Mouse (Mus musculus) liver, postnatal 0 days (tissue): Measurements from ENCODE around the gene Cald1.

ENCODE experiments used
- CTCF ChIP-seq: sonication (generic); IDR thresholded peaks from 2 replicates; pipeline ENCODE4 v1.5.1; 2016; ENCODE audit warnings: antibody characterized with exemption, low read depth
- EP300 ChIP-seq: IDR thresholded peaks from 2 replicates; pipeline ENCODE4 v1.6.1; 2016; ENCODE audit warnings: antibody characterized with exemption, low read depth, mild to moderate bottlenecking

- TF ChIP-seq CTCF, result no peak
- TF ChIP-seq EP300, result no peak
Measured at GRCm38 (mm10) chr6:34598121-34599065, at the start of gene Cald1.
